Mouse (Mus musculus) adrenal gland, adult 8-10 months (tissue): ENCODE results near the gene Prkra. TPM values are rescaled to one million over a fixed set of nuclear protein-coding genes. Genes with fewer than 3 reads are reported as not detected.
"Not testable (repeated sequence)": the region's sequence is repeated elsewhere in the genome, so short reads cannot be mapped to it uniquely, and the experiment has no call there.

Experiments used
- DNase-seq: peaks from one replicate; pipeline ENCODE4 v3.0.0; 2022
- total RNA-seq, 4 experiments: library from RNA; stranded (reverse); gene quantifications; 2 replicates each; pipeline ENCODE4 v1.2.4; 2022

Prkra gene
- total RNA-seq, 4 experiments from 2014 or later: 26.5 to 32.4 (median 28.1) TPM

DNA sequence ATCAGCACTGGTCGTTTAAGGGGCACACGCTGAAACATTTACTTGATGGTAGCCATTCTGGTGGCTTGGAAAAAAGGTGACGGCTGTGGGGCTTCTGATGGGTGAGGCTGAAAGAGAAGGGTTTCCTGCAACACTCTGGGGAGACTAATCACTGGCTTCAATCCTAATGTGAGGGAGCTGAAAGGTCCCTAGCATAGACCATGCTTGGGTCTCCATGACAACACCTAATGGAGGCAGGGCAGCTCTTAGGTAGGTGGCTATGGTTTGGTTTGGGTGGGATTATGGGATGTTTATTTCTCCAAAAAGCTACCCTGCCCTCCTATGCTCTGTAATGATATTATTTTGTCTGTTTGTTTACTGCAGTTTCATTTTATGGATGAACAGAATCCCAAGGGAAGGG is 7.6 kb upstream of the Prkra start:
- DNase-seq: no peak

DNA sequence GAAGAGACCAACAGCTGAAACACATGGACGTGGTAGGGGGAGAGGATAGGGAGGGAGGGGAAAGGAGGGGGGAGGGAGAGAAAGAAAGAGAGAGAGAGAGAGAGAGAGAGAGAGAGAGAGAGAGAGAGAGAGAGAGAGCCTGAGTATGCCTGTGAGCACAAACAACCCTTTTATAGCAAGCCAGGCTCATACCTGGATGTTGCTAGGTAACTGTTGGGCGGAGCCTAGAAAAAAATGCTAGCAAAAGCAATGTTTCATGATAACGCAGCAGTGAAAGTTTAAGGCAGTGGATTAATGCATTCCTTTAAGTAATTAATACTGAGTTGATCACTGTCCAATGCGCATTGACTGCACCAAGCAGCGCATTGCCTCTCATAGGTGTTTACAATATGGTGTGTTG is 6.8 kb upstream of the Prkra start:
- no peak for DNase-seq

DNA sequence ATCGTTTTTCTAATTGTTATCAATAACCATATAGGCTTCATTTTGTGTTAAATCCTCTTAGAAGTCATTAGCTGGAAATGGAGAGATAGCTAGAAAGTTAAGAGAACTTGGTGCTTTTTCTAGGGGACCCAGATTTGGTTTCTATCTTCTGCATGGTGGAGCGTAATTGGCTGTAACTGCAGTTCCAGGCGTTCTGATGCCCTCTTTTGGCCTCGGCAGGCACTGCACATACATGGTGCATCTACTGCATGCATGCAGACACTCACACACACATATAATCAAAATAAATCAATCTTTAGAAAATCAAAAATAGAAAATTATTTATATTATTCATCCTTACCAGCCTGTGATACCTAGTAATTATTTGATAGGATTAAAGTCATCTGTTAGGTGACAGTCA is 5.3 kb upstream of the Prkra start:
- no peak for DNase-seq

DNA sequence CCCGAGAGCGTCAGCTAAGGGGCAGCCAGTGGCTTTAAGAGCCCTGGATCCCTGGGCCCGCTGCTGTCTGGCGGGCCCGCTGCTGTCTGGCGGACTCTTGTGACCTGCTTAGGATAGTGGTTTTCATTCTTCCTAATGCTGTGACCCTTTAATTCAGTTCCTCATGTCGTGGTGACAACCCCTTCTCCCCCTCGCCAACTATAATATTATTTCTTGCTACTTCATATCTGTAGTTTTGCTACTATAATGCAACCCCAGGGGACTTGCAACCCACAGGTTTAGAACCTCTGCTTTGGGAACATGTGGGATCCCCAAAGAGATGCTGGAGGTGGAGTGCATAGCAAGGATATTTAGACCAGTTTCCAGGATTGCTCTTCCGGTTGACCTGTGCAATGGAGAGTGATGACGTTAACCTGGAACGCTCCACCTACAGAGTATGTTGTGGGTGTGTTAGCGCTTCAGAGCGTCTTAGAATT is 889 bp upstream of the Prkra start:
- no peak for DNase-seq

DNA sequence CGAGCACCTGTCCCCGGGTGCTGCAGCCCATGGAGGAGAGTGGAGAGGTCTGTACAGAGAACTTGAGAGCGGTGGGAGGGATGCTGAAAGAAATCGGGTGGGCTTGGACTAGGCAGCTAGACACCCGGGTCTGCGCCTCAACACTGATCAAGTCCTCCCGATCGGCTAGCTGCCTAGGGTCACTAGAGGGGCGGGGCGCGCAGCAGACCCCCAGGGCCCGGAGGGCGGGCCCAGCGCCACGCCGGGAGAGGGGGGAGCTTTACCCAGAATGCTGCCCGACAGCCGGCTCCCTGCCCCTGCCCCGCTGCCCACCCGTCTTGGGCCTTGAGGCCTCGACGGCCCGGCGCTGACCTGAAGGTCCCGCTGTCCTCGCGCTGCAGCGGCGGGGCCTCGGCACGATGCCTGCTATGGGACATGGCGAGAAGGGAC is 360 bp downstream of the Prkra start:
- no peak for DNase-seq

DNA sequence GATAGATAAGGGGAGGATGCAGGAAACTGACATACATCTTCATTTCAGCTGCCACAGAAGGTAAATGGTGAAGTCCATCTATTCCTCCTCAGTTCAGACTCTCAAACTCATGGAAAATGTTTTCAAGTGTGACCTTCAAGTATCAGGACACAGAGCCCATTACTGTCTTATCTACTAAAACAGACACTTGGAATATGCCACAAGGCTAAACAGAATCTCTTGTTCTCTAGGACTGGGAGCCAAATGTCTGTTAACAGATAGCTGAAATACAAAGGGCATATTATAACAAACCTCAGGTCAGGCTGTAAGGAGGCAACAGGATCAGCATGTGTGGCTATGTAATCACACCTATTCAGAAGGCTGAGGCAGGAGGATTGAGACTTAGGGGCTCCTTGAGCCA is 4.0 kb downstream of the Prkra start:
- no peak for DNase-seq

DNA sequence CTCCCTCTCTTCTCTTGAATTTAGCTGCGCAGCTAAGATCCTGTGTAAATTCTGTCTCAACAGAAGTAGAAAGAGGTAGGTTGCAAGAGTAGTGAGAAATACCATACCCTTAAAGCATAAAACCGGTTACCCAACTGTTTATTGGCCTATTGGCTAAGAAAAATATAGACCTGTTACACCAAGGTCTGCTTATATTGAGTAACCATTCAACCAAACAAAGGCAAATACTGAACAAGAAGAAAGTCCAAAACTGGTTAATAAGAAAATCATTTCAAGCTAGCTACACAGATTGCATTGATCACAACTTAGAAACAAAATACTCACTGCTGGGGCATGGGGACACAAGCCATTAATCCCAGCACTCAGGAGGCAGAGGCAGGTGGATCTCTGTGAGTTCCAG is 8.2 kb downstream of the Prkra start:
- DNase-seq: no peak

DNA sequence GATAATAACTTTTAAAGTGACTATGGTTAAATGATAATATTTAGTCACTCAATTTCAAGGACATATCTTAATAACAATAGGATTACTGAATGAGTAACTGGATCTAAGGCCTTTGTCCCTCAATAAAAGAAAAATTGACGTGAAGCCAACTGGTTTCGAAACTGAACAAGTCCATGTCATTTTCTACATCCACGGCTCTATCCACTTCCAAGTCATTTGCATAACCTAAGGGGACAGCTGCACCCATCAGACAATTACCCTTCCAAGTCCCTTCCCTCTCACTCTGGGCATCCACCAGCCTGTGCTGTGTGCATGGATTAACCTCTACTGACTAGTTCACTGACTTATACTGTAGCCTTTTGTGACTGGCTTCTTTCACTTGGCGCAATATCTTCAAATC is 16.2 kb downstream of the Prkra start:
- DNase-seq: no peak

DNA sequence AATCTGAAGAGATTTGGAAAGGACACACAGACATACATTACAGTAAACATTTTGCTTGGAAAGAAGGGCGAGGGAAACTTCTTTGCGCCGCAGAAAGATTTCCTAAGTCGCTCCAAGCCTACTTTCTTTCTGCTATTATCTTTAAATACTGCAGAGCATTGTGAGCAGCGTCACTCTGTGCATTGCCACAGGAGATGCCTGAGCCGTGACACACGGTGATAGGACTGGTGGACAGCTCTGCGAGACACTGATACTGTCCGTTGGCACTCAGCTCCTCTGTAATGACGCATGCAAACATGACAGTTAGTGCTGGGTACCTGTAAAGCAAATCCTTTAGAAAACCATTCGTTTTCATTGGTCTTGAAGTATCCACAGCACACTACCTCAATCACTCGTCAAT is 17.5 kb downstream of the Prkra start:
- DNase-seq: no peak

DNA sequence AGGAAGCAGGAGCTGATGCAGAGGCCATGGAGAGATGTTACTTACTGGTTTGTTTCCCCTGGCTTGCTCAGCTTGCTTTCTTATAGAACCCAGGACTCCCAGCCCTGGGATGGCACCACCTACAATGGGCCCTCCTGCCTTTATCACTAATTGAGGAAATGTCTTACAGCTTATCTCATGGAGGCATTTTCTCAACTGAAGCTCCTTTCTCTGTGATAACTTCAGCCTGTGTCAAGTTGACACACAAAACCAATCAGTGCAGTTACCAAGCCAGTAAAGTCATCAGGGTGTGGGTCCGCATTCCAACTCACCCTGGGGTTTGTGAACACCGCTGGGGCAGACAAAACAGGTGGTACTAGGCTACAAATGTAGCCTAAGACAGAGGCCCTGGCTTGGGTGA is 25.5 kb downstream of the Prkra start:
- DNase-seq: not testable (repeated sequence)

DNA sequence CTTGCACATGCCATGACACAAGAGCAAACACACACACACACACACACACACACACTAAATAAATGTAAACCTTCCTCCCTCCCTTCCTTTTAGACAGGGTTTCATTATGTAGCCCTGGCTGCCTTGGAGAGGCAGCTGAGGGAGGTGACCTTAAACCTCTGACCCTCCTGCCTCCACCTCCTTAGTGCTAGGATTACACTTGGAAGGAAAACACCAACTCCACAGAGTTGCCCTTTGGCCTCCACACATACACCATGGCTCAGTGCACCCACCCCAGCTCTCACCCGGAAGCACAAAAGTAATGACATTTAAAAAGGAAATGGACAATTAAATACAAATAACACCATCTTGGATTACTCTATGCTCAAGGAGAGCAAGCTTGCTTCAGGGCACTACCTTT is 26.1 kb downstream of the Prkra start:
- no peak for DNase-seq

DNA sequence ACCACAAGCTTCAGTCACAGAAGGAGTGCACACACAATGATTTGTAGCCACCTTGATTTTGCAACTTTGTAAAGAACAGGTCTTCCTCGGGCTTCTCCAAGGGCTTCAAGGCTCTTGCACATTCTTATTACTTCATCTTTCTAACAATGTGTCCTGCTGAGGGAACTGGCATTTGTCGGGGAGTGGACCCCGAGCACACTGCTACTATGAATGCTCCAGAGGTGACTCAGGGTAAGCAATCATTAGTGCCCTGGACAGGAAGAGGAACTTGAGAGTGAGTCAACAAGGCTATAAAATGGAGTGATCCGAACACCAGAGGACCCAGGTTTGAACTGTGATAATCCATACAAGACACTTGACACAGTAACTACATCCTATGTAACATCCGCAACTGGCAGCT is 27.6 kb downstream of the Prkra start:
- DNase-seq: no peak

DNA sequence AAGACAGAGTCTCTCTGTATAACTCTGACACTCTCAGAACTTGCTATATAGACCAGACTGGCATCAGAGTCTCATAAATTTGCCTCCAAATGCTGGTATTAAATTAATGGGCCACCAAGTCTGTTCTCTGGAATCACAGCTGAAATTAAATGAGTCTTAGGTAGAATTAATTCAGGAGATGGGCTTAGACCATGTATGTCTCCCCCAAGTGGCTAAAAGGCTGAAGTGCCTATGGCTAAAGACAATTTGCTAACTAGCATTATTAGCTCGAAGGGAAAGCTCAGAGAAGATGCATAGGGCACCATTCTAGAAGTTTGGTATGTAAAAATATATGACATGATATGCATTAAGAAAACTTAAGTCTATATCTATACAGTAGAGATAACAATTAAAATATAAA is 29.7 kb downstream of the Prkra start:
- no peak for DNase-seq

DNA sequence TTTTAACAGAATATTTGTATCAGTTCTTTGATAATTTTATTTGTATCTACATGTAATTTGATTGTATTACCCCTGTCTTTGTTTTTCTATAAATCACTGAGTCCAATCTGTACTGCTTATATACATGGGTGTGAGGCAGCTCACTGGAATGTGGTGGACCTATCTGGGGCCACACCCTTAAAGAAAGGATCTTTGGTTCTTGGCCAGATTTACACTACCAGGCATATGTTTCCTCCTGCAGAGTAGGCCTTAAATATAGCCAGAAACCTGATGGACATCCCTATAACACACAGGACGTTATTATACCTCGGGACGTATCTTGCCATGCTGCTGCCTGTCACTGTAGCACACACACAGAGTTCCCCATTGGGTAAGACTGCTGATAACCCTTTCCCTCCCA is 35.8 kb downstream of the Prkra start:
- no peak for DNase-seq

DNA sequence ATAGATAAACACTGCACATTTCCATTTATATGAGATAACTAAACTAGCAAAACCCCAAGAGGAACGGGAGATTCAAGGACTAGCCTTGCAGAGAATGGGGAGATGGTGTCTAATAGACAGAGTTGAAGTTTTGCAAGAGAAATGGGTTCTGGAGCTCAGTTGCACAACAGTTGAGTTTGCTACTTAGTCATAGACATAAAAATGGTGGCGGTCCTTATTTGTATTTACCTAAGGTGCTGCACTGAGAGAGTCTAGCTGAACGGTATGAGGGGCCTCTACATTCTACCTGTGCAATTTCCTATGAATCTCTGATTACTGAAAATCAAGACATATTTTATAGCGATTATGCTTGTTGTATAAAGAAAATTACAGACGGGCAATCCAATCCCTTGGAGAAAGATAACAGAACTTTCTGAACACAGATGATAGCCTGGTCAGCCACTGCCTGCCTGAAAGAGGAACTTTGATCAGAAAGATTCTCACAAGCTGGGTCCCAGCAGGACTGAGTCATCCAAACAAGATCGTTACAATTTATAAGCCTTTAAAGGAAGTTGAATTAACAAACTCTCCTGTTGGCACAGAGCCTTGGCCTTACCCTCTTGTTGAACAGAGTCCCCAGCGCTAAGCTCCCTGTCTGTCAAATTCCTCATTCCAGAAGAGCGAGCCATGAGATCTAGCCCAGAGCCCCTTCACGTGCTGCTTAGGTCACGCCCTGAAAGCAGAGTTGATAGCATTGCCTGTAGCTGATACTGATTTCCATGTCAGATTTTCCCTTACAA is 37.3 kb downstream of the Prkra start:
- no peak for DNase-seq

DNA sequence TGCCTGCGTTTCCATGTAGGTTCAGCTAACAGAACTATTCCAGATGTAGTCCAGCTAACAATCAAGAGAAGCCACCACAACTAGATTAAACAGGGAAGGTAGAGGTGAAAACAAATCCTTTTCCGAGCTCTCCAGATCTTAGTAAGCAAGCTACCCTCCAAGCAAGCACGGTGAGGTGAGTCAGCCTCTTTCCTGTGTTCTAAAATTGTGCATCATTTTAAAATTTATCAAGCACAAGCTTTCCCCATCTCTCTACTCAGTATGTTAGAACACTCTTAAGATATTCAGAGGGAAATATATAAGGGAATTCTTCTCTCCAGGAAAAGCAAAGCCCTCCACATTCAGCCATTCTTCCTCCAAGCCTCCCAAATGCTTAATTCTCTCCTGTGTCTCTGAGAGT is 41.1 kb downstream of the Prkra start:
- DNase-seq: no peak

DNA sequence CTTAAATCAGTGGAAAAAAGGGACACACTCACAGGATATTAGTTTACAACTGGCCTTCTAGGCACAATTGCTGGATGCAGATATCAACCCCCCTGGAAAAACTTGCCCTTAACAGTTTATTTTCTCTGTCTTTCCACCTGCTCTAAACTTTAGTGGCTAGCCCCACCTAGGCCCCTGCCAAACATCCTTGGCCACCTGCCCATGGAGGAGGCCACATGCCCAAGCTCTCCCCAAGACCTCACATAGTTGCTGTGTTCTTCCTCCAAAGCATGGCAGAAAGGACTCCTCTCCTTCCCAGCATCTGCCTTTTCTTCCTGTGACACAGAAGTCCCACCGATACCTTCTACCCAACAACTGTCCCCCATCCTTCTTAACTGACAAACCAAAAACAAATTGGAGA is 45.6 kb downstream of the Prkra start:
- no peak for DNase-seq

DNA sequence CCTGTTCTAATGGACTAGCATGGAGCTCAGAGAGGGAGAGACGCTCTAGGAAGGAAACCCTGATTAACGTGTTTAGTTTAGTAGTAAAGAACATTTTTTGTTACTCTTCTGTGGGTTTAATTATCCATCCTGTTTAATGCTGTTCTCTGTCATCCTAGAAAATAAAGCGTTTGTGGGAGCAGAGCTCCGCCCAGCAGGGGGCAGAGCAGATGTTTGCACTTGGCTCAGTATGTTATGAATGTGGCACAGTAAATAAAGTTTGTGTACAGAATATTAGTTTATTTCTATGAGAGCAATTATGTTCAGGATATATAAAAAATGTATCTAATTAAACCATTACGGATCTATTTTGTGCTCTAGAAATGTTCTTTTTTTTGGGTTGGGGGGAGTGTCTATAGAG is 48.6 kb downstream of the Prkra start:
- DNase-seq: no peak

DNA sequence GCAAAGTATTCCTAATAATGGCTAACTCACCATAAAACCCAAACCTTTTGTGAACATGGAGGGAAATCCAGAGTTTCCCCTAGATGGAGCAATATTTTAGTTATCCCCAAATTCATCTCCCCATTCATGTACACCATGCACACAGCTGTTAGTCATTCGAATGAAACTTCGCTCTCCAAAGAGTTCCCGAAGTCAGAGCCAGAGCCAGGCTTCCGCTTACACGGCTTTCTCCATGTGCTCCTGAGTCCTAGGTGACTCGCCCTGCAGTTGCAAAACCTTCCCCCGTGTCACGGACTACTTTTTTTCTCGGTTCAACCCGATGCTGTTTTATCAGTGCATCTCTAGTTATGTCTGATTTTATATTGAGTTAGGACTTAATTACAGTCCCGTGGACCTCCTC is 50.3 kb downstream of the Prkra start:
- DNase-seq: no peak

DNA sequence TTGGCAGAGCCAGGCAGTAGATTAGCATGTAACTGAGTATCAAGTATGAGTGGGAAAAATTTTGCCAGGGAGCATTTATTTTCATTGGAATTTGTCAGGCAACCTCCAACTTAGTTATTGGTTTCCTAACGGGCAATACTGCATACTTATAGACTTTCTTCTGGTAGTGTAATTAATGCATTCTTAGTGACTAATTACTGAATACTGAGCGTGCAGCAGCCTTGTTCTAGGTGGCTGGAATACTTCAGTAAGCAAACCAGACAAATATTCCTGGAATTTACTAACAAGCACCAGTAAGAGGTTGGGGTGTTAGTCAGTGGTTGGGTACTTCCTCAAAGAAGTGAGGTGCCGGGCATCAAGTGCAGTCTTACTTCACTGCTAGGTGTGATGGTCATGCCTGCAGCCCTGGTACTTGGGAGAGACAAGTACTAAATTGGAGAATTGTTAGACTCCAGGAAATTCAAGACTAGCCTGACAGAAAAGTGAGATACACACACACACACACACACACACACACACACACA is 55.4 kb downstream of the Prkra start:
- DNase-seq: no peak

DNA sequence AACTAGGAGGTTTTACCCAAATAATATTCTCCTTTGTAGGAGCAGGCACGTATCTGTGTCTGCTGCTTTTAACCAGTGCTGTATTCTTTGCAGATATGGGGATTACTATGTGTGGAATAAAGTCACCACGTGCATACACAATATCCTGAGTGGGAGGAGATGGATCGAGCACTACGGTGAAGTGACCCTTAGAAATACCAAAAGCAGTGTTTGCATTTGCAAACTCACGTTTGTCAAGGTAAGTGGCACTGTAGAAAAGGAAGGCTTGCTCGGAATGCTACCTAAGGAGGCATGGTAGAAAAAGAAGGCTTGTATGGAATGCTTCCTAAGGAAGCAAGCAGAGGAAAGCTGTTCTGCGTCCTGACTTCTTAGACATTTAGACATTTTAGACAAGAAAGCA is 57.6 kb downstream of the Prkra start:
- DNase-seq: no peak

DNA sequence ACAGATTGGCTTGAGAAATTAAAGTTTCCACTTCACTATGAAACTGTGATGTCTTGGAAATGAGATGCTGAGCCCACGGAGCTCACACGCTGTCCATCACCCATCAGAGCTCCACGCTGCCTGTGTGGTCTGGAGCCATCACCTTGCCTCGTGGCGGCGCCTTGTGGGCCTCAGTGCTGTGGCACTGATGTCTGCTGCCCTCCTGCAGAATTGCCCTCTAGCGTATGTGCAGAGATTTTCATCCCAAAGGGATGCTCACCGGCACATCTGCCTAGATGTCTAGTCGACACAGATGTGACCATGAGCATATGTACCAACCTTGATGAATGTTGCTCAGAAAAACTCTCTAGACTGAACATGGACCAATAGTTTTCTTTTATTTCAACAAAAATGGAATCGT is 60.9 kb downstream of the Prkra start:
- DNase-seq: no peak

DNA sequence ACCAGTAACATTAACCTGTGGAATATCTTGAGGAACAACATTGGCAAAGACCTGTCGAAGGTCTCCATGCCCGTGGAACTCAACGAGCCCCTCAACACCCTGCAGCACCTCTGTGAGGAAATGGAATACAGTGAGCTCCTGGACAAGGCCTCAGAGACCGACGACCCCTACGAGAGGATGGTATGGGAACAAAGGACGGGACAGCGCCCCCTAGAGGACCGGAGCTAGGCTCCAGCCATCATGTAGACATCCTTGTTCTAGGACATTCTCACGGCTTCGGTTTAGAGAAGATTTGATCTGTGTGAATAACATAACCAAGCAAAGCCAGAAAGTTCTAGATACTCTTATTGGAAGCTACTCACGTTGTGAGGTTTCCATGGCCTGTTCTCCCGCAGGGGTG is 62.7 kb downstream of the Prkra start:
- no peak for DNase-seq
